Mouse (Mus musculus): ENCODE results near the gene Aftph.

DNA sequence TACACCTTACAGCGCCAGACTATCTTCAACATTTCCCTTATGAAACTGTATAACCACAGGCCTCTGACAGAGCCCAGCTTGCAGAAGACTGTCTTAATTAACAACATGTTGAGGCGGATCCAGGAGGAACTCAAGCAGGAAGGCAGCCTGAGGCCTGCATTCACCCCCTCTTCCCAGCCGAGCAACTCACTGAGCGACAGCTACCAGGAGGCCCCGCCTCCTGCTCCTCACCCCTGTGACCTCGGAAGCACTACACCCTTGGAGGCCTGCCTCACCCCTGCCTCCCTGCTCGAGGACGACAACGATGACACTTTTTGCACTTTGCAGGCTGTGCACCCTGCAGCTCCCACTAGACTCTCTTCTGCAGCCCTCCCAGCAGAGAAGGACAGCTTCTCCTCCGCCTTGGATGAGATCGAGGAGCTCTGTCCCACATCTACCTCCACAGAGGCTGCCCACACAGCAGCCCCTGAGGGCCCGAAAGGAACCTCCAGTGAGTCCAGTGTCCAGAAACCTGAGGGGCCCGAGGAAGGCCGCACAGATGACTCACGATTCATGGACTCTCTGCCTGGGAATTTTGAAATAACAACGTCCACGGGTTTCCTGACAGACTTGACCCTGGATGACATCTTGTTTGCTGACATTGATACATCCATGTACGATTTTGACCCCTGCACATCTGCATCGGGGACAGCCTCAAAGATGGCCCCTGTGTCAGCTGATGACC is 93.3 kb downstream of the Aftph start:
- no peak for TF ChIP-seq CTCF (IDR thresholded peaks at IDR 0.05; ENCODE audit: low read depth, low read length)
- no peak for TF ChIP-seq POLR2A (IDR thresholded peaks at IDR 0.05; ENCODE audit: borderline replicate concordance, low read depth, low read length)
